Mouse (Mus musculus): Measurements from ENCODE around the gene Mrgprb5. TPM values are rescaled to one million over a fixed set of nuclear protein-coding genes. Genes with fewer than 3 reads are reported as not detected.

Gene Mrgprb5
- not detected in 4 replicates for total RNA-seq (2023)

GRCm38 (mm10) chr7:48168919-48169318 is at the start of gene Mrgprb5:
Gene Mrgprb5, minus strand, starts transcription at chr7:48169019.

GRCm38 (mm10) chr7:48199188-48199587 is 30.4 kb upstream of the Mrgprb5 start, which contains the start of gene Mrgprb4:
Gene Mrgprb4, minus strand, starts transcription at chr7:48199288.

Other genes with a start within 250 kb of the Mrgprb5 start
- gene Mrgpra4, start 186.9 kb downstream of the Mrgprb5 start, total RNA-seq (2023): not detected in 4 replicates
- gene Mrgprx1, start 141.4 kb downstream of the Mrgprb5 start, total RNA-seq (2023): not detected in 4 replicates
- gene Mrgprb4, start 30.3 kb upstream of the Mrgprb5 start, total RNA-seq (2023): not detected in 4 replicates
- not detected in 4 replicates for gene Mrgprb8, start 219.5 kb upstream of the Mrgprb5 start, total RNA-seq (2023)